Mouse (Mus musculus): ENCODE measurements around the gene Nap1l1. TPM values are rescaled to one million over a fixed set of nuclear protein-coding genes. Genes with fewer than 3 reads are reported as not detected.
A peak's percentile ranks its signal among the peaks of the same experiment; 100 is the strongest.

Nap1l1 gene
- total RNA-seq, 4 experiments from 2014 or later: 59.4 to 73.3 (median 66.5) TPM

DNA sequence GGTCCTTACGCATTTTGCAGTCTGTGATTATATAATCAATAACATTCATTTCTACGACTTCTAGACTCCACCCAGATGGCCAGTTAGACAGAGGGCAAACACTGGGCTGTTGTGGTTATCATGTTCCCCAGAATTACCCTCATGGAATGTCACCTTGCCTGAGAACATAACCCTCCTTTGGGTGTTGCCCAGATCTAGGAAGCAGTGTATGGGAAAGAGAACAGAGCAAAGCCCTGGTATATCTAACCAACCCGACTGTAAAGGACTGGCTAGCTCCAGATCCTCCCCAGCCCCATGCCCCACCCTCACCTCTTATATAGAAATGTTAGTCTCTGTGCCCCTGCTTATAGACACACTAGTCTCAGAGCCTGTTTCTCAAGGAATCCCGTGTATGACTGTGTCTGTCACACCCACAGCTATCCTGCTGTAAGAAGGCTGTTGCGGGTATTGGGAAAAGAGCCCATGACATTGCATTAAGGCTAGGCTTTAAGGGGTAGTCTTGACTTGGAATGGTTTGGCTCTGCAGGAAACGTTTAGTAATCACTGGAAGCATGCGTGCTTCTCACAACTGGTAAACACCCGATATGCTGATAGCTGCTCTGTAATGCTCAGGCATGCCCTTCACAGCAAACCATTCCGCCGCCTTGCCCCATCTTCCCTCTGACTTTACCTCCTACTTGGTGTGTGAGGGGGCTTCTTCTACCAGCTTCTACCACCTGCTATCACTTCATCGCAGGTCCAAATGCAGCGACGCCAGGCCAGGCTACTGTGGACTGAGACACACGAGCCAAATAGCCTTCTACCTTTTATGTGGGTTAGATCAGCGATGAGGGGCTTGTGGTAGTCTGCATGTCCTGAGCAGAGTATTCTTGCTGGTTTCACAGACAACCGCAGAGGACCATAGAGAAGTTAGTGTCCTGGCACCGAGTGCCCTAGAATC, 42.3 kb downstream of the Nap1l1 start:
- no peak for DNase-seq (ENCODE audit: low spot score)

DNA sequence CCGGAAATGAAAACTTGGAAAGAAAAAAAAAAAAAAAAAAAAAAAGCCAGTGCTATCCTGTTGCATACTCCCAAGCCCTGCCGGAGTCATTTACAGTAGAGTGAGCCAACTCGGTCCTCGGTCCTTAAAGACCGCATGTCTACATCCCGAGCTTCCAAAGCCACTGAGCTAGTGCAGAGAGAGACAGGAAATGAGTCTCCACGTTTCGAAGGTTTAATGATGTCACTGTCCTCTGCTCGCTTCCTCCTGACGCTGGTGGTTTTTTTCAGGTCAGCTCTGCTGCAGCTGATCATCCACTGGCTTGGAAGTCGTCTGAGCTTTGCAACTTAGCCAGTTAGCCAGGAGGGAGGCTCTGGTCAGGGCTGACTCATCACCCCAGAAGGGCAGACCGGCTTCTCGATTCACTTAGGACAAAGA, 43.2 kb downstream of the Nap1l1 start:
- DNase-seq (ENCODE audit: low spot score): peak; percentile 57

DNA sequence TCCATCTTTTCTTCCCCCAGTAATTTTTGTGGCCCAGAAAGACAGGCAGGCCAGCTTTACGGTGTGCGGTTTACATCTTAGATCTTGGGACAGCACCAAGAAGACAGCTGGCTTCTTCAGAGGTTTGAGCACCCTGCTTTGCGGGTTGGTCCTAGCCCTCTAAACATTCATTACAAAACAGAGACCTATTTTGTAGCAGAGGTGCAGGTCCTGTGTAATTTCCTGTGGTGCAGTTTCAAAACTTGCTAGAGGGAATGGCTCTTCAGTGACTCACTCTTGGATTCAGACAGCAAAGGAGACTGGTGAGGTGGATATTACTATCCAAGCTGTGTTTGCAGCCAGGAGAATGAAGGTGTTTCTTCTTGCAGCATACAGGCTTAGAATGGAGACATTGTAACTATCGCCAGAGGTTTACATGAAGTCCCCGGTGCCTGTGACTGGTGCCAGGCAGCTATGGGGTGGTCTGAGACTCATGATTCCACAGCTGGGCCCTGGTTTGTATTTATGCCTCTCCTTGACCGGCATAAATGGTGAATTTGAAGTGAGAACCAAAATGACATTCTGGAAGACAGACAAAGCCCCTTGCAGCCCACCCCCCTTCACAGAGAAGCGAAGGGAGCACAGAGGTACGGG, 43.9 kb downstream of the Nap1l1 start:
- no peak for DNase-seq (ENCODE audit: low spot score)

DNA sequence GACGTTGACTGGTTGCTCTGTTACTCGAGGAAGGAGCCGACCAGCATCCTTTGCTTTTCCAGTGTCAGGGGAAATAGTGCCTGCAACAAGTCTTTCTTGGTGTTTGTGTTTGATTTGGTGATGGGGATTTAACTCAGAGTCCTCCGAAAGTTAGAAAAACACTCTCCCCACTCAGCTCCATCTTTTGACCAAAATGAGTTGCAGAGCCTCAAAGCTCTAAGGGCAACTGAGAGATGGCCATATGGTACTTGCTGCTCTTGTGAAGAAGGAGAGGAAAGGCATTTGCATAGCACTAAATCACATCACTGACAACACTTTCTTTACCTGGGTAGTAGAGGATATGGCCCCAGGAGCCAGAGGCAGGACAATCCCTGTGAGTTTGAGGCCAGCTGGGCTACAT, 45.3 kb downstream of the Nap1l1 start:
- no peak for DNase-seq (ENCODE audit: low spot score)

DNA sequence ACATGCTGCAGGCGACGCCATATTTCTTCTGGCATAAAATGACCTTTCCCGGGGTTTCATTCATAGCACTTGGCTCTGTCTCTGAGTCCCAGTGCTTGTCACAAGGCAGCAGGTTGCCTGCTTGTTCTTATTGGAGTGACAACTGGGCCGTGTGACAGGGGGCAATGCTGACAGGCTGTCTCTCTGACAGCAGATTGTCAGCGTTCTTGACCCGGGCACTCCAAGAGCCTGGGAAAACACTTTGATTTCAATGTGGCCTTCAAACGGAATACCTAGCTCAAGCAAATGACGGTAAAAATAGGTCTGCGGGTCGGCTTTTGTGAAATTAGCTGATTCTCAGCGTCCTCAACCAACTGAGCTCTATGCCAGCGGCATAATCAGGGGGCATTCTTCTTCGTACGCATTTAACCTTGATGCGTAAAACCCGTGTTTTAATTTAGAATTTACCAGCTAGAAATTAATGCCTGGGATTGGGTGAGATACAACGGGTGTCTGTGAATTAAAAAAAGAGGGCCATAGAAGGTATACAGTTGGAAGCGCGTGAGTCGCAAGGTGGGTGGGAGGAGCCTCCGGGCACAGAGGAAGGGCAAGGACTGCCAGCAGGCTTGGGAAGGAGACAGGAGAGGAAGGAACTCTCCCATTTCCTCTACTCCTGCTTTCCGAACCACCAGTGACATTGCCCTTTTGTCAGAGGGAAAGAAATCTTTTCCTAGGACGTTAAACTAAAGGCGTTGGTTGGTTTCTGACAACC, 46.8 kb downstream of the Nap1l1 start:
- DNase-seq (ENCODE audit: low spot score): no peak

DNA sequence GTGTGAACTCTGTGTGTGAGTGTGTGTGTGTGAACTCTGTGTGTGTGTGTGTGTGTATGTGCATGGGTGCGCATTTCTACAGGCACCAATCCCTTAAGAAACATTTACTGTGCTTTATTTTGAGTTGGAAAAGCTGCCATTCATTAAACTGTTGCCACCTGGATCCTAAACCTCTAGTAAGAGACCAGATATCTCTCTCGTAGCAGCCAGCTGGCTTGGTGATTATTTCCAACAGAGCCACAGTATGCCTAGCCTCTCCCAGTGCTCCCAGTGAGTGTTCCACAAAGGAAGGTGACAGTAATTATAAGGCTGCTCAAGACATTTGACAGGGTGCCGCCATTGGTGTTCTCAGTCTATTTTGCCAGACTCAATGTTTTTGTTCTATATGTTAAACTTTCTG, 47.6 kb downstream of the Nap1l1 start:
- DNase-seq (ENCODE audit: low spot score): no peak

DNA sequence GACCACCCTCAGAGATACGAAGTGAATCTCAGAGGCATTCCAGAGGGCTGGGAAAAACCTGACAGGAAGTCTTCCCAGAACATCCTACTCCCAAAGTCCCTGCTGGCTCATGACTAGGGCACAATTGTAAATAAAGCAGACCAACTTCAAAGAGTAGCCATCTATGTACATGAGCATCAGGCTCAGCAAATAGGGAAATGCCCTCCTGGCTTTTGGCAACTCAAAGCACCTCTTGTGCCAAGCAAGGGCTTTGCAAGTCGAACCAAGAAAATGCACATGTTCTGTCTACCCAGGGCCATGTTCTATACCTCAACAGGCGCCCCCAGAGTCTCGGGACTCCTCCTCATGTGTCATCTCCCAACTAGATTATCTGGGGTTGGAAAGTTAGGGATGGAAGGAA, 48.6 kb downstream of the Nap1l1 start:
- no peak for DNase-seq (ENCODE audit: low spot score)

DNA sequence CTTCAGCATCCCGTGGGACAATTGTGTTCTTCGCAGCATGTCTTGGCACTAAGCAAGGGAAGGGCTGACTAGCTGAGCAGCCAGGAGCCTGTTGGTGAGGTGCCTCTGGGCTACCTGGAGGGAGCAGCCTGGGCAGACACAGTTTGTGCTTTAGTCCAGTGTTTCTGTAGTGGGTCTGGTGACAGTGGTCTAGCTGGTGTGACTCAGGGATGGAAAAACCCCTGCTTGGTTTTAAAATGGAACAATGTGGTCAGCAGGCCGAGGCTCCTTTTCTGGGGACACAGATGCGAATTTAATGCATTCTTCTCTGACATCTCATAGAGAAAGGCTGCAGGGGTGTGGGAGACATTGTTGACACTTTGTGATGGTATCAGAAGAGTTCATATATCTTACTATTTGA, 49.2 kb downstream of the Nap1l1 start:
- no peak for DNase-seq (ENCODE audit: low spot score)

DNA sequence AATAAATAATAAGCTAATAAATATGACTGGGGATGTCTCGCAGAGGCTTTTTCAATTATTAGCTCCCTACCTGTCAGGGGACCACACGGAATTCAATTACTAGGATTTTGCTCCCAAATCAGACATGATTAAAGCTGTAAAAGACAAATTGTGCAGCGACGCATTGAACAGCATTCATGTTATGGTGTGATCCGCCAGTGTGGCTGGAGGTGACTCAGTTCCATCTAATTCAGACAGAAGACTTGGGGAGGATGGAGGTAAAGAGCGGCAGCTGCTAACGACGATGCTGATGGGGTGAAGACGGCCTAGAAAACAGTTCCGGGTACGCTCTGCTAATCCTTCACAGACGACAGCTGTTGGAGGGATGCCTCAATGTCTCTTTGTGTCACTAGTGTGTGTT, 50.9 kb downstream of the Nap1l1 start:
- DNase-seq (ENCODE audit: low spot score): no peak

DNA sequence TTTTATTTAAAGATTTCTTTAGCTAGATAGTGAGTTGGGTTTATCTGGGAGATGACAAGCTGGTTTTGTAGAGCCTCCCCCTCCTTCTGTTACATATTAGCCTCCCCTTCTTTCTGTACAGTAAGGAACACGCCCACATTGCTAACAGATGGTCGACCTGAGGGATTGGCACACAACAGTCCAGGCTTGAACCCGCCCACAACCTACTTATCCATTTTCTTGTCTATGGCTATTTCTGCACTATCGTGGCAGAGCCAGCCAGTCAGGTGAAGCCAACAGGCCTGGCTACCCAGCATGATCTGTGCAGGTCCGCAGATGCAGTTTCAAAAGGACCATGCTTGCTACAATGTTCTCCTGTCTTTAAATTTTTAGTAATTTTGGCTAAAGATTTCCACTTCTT, 54.0 kb downstream of the Nap1l1 start:
- no peak for DNase-seq (ENCODE audit: low spot score)

DNA sequence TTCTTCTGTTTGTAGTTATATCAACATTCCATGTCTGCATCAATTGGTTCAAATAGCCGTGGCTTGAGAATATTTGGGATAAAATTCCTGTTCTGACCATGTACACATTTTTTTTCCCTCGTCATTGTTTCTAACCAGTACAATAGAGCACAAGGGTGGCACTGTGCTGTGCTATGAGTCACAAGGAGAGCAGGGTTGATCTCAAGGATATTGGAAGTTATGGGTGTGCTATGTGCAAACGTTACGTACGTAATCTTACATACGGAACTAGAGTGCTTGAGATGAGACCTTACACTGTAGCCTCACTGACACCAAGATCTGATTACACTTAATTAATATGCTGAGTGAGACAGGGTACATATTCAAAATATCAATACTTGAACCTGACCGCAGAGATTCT, 54.6 kb downstream of the Nap1l1 start:
- DNase-seq (ENCODE audit: low spot score): no peak

DNA sequence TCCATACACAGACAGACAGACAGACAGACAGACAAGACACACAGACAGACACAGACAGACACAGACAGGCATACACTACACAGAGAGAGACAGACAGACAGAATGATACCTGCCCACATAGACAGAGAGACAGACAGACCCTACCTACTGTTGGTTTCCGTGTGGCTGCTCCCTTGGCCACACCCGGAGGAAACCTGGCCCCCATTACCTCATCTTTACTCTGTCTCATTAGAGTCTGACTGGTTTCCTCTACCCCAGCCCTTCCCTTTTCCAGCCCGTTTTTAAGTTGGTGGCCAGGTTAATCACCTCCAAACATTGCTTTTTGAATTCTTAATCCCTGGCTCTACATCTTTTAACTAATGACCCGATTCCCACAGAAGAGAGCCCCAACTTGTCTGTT, 55.3 kb downstream of the Nap1l1 start:
- no peak for DNase-seq (ENCODE audit: low spot score)

DNA sequence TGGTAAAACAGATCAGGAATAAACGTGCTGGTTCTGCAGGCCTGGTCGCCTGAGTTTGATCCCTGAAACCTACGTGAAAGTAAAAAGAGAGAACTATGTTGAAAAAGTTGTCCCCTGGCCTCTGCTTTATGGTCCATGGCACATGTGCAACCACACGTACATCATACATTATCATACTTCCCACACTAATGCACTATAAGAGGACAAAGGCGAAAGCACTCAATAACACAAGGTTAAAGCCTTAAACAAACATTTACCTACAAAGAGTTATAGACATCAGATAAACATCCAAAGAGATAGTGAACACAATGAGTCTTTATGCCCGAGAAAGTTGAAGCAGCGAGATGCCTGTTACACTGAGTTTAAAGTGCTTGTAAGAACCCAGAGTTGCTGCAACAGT, 57.4 kb downstream of the Nap1l1 start:
- DNase-seq (ENCODE audit: low spot score): no peak

DNA sequence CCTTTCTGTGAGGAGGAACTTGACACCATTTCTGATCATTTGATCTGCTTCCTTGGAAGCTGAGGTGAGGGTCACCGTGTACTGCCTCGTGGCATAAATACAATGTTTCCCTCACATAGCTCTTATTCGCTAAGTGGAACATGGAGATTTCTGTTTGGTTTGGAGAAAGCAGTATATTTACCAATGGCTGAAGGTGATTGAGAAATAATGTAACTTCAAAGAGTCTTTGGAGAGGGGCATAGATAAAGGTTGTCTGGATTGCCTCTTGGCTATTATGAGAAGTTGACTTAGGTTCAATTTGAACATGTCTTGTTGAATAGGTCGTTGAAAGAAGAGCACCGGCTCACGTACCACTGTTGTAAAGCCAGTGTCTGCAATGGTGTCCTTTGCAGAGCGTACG, 61.7 kb downstream of the Nap1l1 start:
- no peak for DNase-seq (ENCODE audit: low spot score)

DNA sequence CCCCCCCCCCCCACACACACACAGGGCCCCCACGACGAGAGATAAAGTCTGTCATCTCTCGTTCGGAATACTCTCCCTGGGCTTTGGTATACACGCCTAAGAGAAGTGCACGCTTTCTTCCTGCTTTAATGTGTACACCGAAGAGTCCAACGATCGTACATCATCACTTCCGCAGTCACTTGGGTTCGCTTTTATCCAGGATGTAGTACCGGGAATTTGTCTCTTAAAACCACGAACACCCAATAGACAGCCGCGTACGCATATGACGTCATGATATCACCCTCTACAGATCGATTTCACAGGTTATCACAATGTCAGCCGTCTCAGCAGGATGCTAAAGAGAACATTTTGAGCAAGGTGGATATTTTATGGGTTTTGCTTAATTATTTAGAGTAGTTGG, 64.4 kb downstream of the Nap1l1 start:
- no peak for DNase-seq (ENCODE audit: low spot score)

DNA sequence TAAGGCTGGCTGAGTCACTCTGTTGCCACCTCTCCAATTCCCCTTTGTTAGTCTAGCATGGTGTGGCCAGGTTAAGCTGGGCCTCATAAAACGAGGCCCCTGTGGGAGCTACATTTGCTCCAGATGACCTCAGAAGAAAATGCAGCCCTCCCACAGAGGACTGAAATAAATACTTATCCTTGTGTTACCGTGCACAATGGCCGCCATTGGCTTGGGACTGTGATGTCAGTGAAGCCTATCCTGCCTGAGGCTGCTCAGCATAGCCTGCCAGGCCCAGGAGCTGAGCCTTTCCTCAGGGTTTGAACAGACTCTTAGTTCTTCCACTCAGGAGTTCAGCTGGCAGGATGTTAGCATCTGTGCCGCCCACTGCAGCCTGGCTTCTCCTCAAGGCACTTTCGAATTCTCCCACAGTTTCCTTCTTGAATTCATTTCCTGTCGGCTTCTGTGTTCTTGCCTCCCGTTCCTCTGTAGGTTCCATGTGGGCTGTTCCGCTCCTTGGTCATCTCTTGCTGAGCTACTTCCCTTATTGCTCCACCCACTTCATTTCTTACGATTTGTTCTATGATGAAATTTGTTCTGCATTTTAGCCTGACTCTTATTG, 66.8 kb downstream of the Nap1l1 start:
- peak; percentile 56 for DNase-seq (ENCODE audit: low spot score)

DNA sequence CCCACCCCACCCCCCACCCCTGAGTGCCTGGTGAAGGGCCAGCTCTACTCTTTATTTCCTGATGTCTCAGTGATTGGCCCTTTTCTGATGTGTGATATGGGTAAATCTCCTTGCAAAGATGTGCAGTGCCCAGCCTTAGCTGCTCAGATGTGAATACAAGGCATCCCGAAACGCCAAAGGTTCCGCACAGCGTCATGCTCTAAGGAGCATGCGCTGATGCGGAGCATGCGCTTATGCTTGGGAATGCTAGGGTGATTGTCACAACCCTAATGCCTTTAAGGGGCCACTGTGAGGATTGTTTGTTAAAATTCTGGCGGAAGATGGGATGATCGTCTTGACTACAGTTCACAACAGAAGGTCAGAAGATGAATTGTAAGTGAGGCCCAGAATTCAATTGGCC, 67.7 kb downstream of the Nap1l1 start:
- DNase-seq (ENCODE audit: low spot score): no peak

DNA sequence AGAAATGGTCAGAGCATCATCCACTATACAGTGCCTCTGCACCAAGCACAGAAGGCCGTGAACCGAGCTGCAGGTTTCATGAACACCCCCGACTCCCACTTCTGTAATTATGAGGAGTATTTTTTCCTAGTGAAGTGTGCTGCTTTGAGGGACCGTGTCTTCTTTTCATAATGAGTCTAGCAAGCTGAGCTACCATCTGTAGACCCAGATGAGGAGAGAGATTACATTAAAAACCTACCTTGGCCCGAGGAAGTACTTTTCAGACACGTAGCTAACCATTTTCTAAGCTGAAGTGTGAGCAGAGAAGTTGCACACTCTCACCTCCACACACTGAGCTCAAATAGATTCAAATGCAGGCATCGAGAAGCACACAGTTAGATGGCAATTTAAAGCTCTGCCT, 70.1 kb downstream of the Nap1l1 start:
- no peak for DNase-seq (ENCODE audit: low spot score)

DNA sequence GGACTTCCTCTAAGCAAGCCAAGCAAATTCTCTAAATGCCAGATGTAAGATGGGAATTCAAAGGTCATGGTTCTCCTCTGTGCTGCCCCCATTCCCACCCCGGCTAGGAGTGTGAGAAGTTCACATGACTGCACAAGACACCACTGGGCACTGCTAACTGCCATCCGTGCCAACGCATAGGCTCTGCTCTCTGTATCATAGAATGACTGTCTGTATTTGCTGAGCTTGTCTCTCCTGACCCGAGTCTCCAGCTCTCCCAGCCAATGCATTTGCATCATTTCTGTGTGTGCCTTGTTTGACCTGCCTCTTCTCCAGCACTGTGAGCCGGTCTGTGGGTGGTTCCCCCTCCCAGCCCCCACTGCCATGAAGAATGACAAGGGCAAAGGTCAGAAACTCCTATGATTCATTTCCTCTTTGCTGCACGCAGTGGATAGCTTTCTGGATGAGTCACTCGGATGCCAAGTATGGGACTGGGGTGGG, 70.8 kb downstream of the Nap1l1 start:
- DNase-seq (ENCODE audit: low spot score): peak; percentile 59

DNA sequence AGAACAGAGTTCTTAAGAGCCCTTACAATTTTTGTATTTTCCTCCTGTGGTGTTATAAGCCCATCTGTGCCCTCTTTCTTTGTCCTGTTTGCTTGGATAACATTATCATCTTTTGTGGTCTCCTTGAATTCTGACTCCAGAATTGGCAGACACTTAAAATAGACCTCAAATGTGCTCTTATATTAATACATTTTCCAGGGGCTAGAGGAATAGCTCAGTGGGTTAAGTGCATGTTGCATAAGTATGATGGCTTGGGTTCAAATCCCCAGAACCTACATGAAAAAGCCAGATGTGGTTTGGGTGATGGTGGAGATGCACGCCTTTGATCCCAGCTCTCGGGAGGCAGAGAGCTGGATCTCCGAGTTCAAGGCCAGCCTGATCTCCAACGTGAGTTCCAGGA, 71.3 kb downstream of the Nap1l1 start:
- no peak for DNase-seq (ENCODE audit: low spot score)

DNA sequence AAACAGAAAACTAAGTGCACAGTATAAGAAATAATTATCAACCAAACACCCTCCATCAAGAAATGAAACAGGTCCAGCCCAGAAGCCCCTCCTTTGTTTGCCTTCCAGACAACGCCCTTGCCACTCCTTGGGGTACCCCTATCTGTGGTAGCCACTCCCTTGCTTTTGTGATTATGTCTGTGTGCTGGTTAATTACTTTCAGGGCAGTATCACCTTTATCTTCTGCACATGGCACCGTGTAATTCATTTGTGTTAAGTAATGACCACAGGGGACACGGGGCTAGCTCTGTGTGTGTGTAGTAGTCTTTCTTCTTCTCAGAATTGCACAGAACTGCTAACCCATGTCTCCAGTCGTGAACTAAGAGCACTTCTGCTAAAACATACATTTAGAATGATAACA, 72.6 kb downstream of the Nap1l1 start:
- no peak for DNase-seq (ENCODE audit: low spot score)
